Mouse (Mus musculus) erythroblast, embryonic 14.5 days (primary cell): Measurements from ENCODE around the gene Ythdf2.

Source experiments
- GATA1 ChIP-seq: IDR thresholded peaks from 2 replicates; pipeline ENCODE4 v1.6.1; 2012; ENCODE audit warnings: low read length, inconsistent platforms, mixed read lengths
- TAL1 ChIP-seq: IDR thresholded peaks from 3 replicates; pipeline ENCODE4 v1.6.1; 2012; ENCODE audit warnings: low read length, inconsistent platforms, mixed read lengths

DNA sequence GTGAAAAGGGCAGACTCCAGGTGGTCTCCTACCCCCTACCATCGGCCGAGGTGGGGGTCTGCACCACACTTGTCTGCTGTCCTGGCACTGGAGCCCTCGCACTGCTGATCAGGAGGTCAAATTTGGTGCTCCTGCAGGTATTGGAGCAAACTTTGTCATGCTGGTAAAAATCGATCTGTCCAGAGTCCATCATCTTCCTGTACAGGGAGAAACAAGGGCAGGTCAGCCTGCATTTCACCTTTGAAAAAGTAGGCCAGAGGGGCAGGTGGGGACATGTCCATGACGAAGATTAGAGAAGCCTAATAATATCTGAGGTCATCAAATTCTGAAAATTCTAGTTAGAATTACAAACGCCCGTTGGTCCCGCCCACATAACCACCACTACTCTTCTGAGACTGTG lies 22.6 kb upstream of the Ythdf2 start:
- no peak for TF ChIP-seq TAL1
- no peak for TF ChIP-seq GATA1
